Mouse (Mus musculus): Measurements from ENCODE around the gene Coil.

- no peak for TF ChIP-seq ZNF384 (IDR thresholded peaks at IDR 0.05; ENCODE audit: low read depth, low read length)
- no peak for TF ChIP-seq HCFC1 (IDR thresholded peaks at IDR 0.05; ENCODE audit: borderline replicate concordance, insufficient read depth, low read length)
- TF ChIP-seq MAFK (IDR thresholded peaks at IDR 0.05; ENCODE audit: insufficient read depth, low read depth, low read length) = no peak
Observed at GRCm38 (mm10) chr11:89024181-89024881, 54.3 kb downstream of the Coil start.
